Mouse (Mus musculus) c-Kit-negative CD71-positive TER-119-positive erythroid progenitor cells, embryonic 14.5 days (primary cell): ENCODE results near the gene Gm20708.
"Not testable (repeated sequence)": the region's sequence is repeated elsewhere in the genome, so short reads cannot be mapped to it uniquely, and the experiment has no call there.

Experiments
- DNase-seq: peaks from one replicate; pipeline ENCODE4 v3.0.0-alpha.2; 2013; ENCODE audit warnings: low read depth, low spot score

Gene Gm20708

DNA sequence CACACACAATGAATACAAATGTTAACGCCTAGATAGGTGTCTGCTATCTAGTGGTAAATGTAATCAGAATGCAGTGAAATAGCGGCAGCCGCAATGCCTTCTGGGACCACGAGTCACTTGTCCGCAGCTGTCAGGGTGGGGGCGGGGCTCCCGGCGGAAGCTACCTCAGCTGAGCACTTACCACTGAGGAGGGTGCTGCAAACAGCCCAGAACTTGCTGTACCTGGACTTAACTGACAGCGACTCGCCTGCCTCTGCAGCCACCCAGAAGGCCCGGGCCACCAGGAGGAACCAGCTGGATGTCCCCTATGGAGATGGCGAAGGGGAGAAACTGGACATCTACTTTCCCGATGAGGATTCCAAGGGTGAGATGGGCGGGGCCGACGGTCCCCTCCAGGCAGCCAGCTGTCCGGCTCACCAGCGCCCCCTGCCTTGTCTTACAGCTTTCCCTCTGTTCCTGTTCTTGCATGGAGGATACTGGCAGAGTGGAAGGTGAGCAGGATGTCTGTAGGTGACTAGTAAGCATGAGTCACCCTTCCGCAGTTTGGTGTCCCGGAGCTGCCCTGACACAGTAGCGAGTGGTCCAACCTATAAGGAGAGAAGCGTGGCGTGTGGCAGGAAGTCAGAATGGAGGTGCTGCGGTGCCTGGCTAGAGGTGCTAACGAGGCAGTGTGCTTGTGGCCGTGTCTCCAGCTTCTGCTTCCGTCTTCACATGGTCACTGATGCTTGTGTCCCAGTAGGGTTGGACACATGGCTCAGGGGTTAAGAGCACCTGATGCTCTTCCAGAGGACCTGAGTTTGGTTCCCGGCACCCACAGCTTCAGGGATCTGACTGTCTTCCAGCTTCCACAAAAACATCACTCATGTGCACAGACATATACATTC lies 22.9 kb downstream of the Gm20708 start:
- peak; percentile 94 for DNase-seq

DNA sequence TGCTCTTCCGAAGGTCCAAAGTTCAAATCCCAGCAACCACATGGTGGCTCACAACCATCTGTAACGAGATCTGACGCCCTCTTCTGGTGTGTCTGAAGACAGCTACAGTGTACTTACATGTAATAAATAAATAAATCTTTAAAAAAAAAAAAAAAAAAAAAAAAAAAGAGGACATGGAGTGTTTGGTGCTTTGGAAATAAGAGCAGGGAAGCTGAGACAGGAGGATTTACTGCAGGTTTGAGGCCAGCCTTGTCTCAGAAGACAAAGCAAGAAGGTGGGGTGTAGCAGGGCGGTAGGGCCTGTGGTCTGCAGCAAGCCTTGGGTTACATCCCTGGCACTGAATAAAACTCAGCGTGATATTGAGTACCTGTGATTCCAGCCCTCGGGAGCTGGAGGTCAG lies 24.0 kb downstream of the Gm20708 start:
- not testable (repeated sequence) for DNase-seq

DNA sequence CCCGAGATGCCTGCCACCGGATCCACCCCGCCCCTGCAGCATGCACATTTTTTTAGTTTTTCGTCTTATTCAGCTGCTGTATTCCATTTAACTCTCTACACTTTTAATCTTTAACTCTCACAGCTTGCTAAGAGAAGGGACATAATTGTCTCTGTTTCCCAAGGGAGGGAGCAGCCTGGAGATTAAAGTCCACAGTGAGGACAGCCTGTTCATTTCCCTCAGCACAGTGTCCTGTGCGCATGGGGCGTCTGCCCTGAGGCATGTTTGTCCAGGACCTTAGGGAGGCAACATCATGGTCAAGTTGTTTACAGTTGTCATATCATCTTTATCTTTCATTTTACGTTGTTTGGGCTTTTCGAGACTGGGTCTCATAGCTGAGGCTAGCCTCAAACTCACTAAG lies 24.6 kb downstream of the Gm20708 start:
- no peak for DNase-seq

DNA sequence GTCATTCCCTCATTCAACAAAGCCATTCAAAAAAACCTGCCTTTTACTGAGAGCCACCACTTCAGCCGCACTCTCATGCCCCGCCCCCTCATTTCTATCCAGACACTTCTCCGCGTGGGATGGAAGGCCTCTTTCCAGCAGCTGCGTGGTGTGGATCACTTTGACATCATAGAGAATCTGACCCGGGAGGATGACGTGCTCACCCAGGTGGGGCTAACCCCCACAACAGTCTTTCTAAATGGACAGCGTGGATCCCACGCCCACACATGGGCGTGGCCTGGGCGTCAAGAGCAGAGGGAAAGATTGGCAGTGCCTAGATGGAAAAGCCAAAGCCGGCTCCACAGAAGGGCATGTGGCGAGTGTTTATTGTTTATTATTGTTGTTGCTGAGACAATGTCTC lies 26.8 kb downstream of the Gm20708 start:
- peak; percentile 68 for DNase-seq

DNA sequence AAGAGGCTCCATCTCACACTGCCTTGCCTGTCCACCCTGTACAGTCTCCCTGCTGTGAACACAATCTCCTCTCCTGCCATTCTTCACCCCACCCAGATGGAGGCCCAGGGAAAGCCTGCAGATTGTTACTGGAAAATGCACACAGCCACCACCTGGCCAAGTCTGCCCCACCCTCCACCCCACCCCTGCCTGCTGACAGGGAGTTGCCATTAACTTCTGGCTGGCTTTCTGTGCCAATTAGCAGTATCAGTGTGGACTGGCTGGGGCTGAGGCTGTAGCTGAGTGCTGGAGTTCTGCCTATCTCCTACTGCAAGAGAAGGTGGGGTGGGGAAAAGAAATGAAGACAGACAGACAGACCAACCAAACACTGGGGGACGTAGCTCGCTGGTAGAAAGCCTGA lies 29.1 kb downstream of the Gm20708 start:
- DNase-seq, result peak; percentile 65

DNA sequence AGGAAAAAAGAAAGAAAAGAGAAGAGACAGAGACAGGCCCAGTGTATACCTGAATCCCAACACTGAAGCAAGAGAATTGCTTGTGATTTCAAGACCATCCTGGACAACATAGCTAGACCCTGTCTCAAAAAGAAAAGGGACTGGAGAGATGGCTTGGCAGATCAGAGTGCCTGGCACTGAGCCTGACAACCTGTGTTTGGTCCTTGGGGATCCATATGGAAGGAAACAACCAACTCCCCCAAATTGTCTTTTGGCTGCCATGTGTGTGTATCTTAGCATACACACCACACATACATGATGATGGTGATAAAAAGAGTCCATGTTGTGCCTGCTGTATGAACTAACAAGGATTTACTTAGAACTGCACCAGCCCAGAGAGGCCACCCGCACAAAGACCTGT lies 29.6 kb downstream of the Gm20708 start:
- no peak for DNase-seq

DNA sequence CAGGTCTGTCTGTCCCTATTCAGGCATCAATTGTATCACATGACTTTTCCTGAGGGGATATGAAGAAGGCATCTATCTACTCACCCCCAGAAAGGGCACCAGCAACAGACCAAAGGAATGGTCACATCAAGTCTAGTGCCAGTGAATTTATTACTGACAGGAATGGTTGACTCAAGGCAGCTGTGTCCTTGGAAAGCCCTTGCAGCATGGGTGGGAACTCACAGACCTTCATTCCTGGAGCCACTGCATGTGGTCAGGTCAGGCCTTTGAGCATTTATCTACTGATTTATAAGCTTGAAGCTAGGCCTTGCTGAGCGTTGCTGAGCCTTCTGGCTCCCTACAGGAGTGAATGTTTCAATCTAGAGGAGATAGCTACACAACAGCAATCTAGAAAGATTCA lies 31.4 kb downstream of the Gm20708 start:
- DNase-seq, result no peak

DNA sequence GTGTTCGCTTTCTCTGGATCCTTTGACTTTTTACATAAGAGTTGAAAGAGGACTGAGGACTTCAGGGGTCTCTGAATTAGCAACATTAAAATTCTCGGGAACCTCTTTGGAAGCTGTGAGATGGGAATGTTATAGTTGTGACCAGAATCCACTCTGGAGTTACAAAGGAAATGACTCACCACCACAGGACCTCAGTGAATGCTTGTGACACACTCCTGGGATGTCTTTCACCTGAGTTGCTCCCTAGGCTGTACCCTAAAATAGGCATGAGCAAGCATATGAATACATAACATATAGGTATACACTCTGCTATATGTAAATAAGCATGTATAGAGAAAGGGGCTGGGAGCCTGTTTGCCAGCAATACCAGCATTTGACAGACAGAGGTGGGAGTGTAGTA lies 34.0 kb downstream of the Gm20708 start:
- no peak for DNase-seq

DNA sequence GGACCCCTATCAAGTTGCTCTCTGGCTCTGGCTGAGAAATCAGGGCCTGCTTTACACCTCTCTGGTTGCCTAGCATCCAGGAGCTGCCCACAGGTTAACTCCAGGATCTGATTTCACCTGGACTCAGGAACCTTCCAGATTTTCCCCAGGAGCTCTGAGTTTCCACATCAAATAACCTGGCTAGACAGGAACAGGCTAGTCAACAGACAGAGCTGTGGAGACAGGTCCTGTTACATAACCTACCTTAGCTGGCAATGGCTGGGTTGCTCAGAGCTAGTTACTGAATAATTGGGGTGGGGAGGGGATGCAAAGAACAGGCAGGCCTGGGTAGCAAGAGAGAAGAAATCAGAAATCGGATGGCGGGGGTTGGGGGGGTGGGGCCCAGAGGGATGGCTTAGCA lies 35.5 kb downstream of the Gm20708 start:
- no peak for DNase-seq

DNA sequence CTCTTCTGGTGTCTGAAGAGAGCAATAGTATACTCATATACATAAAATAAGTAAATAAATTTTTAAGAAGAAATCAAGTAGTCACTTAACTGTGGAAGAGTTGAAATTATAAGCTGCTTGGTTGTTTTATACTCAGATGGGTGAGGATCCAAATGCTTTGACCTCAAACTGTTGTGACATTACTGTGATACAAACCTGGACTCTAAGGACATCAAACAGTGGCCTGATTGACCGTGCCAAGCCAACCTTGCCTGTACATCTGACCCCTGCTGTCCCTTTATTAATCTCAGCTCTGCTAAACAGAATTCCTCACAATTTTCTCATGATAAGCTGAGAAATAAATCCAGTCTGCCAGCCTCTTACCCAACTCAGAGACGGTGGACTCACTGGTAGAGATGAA lies 36.2 kb downstream of the Gm20708 start:
- no peak for DNase-seq

DNA sequence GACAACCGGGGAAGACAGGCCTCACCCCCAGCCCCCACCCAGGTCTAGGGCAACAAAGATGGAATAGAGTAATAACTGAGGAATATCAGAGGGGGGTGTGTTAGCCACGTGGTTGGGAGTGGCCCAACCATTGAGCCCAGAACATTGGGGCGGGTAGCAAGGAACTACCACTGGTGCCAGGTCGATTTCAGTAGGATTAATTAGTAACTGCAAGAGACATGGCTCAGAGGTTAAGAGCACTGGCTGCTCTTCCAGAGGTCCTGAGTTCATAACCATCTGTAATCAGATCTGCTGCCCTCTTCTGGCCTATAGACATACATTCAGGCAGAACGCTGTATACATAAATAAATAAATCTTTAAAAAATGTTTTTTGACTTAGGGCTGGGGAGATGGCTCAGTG lies 37.2 kb downstream of the Gm20708 start:
- DNase-seq, result no peak

DNA sequence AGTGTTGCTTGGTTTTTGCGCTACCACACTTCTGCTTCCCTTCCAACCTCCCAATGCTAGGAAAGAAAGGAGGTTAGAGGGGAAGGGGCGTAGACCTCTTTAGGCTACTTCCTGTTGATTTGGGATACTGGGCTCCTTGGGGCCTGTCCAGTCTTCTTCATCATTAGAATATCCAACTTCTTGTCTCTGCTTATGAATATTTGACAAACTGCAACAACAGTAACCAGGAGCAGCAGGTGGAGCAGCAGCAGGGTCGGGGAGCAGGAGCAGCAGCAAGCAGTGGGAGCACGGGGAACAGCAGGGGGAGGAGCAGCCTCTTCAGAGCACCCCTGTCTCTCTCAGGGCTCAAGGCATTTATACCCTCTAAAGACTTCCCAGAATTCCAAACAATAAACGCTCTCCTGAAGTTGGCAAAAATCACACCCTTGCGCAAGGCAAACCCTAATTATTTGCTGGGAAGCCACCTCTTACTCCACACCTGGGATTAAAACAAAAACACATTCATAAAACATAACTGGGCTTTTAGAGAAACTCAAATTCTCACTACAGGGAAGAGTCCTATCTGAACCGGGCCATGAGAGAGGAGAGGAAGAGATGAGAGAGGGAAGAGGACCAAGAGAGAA lies 38.2 kb downstream of the Gm20708 start:
- no peak for DNase-seq

DNA sequence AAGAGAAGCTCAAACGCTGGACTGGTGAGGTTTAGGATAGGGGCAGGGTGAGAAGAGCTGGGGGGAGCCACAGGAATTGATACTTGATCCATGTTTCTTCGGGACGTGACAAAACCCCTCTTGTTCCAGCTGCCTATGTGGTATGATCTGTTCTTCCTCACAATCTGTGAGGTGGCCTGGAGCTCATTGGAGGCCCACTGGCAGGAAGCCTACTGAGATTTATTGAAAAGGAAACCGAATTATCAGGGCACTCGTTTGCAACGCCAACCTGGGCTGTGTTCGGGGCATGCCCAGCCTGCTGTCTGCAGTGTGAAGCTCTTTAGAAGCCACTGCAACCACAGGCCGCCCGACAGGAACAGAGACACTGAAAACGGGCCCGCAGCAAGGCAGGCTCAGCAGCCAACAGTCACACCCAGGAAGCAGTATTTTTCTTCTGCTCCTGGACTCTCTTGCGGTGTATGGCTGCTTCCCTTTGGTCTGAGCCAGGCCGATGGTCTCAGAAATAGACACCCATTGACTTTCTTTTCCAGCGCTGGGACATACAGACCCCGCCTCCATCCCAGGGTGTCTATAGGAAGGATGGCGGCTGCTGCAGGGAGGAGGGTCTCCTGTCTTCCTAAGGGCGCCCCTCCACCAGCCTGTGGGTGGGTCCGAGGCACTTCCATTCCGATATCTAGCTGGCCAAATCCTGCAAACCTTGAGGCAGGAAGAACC lies 39.0 kb downstream of the Gm20708 start:
- DNase-seq, result no peak

DNA sequence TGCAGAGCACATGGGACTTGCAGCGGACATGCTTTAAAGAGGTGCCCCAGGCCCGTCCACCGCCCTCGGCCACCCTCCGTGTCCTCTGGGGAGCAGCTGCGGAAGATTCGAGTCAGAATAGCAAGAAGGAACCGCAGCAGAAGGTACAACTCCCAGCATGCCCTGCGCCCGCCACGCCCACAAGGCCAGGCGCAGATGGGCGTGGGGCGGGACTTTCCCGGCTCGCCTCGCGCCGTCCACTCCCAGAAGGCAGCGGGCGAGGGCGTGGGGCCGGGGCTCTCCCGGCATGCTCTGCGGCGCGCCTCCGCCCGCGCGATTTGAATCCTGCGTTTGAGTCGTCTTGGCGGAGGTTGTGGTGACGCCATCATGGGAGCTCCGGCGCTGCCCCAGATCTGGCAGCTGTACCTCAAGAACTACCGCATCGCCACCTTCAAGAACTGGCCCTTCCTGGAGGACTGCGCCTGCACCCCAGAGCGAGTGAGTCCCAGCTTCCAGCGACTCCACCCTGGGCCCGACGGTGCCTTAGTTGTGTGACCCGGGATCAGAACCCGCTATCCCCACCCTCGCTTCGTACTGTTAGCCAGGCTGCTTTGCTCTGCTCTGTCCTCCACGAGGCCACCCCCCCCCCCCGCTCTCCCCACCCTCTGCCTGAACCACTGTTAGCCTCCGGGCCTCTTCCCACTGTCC lies 39.7 kb downstream of the Gm20708 start, which contains the start of gene Birc5:
Gene Birc5, plus strand, starts transcription at position 267 of the 687 bp plus-strand sequence.
- DNase-seq, result peak; percentile 94

DNA sequence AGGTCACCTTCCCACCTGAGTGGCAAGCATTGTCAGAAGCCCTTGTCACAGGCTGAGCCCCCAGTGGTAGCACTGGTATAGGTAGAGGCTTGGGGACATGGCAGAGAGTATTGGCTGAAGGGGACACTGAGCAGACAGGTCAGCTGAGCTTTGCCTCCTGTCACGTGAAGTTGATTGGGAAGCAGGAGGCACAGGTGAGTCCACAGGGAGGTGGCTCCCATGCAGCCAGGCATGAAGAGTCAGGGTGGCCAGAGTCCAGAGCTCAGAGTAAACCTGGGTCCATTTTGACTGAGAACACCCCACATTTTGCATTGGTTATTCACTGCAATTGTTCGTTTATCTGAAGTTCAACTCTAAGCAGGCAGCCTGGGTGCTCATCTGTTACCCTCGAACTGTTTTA lies 43.4 kb downstream of the Gm20708 start:
- no peak for DNase-seq

DNA sequence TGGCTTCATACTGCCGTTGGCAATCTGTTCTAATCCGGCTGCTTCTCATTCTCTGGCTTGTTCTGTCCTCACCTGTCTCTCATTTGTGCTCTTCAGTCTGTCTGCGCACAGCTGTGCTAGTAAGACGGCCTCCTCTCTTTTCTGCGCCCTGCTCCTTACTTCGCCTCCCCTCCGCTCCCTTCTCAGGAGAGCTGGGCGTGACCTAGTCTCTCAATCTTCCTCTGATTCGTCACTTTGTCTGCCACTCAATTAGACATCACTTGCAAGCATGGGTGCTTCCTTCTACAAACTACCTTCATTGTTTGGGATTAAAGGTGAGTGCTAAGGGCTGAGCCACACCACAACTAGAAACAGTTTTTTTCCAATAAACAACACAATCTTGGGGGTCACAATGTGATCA lies 44.8 kb downstream of the Gm20708 start:
- DNase-seq, result no peak

DNA sequence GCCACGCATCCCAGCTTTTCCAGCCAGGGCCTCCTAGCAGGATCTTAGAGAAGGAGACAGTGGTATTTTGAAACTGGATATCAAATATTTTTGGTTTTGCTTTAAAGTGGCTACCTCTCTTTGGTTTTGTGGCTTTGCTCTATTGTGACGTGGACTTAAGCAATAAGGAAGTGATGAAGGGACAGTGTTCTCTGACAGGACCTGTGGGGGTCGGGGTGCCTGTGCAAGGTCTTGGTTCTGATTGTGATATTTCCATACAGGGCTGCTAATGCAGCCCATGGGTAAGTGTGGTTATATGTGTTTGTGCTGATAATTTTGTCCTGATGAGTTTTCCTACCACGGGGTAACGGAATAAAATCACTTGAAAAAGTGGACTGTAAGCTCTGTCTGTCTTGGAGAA lies 45.9 kb downstream of the Gm20708 start:
- no peak for DNase-seq

DNA sequence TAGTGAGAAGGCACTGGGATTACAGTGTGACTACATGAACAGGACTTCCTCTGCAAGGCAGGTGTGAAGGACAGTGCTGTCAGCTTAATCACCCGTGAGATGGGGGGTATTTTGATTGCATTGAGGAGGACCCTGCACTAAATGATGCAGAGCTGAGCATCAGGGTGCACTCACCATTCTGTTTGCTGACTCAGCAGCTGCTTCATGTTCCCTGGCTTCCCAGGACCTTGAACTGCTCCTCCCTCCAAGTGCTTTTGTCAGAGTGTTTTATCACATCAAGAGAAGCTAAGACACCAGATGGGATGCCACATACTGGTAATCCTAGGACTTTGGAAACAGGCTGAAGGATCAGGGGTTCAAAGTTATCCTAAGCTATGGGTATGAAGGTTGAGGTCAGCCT lies 46.5 kb downstream of the Gm20708 start:
- no peak for DNase-seq

DNA sequence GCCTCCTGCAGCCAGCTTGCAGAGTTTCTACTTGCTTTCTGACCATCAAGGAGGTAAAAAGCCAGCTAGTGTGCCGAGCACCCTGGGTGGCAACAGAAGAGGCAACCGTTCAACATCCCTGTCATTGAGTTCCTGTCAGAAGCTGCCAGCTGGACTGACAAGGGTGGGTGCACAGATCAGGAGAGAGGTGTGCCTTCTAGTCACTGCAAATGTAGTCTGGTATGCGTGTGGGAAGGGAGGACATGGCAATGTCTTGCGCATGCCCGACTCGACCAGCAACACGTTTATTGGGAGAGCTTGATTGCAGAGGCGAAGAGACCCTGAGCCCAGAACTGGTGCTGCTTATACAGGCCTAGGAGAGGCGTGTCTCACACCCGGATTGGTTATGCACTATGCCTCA lies 48.0 kb downstream of the Gm20708 start:
- DNase-seq, result no peak

DNA sequence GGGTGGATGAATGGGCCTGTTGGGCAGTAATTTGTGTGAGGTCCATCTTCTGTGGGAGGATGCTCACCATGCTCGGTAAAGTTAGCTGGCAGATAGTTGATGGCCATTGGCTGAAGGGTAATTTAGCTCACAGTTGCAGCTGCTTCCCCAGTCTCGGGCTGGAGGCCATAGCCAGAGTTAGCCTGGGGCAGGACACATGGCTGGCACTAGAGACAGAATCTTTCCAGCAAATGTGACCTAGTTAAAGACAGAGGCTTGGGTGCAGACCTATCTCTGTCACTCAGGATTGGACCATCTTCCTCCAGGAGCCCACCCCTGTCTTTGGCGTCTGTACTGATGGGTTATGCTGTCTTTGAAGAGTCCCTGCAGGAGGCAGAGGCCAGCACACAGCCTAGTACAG lies 48.9 kb downstream of the Gm20708 start:
- no peak for DNase-seq

DNA sequence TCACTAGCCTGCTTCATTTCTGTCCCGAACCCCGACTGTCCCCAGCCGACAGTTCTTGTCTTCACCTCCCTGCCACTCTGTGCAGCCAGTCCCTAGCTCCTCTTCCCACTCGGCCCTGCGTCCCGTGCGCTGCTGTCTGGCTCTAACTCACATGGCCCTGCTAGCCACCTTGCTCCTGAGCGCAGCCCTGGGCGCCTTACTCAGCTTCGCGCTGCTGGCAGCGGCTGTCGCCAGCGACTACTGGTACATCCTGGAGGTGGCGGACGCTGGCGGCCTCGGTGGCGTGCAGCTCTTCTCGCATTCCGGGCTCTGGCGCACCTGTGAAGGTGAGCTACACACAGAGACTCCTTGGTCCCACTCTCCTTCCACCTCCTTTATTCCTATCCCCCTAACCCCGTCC lies 51.1 kb downstream of the Gm20708 start, which contains the start of gene Tmem235:
Gene Tmem235, plus strand, starts transcription at position 152 of the 400 bp plus-strand sequence.
- DNase-seq, result no peak
